ENCODE assay signal across 18 mouse cellular contexts in the genomic region with DNA sequence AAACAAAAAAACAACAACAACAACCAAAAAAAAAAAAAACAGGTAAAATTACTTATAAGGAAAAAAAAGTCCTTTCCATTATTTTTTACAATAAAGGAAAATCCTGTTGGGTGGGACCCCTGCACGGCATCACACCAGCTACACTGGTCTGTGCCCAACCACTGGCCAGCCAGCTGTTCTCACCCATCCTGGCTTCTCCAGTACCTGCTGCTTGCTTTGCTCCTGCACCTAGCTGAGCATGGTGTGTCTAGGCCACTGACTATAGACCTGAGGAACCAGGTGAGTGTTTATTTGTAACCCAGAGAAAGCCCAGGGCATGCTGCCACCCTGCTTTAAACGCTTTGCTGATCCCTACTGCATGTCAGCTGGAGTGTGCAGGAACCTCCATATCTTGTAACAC. TPM values are rescaled to one million over a fixed set of nuclear protein-coding genes. Genes with fewer than 3 reads are reported as not detected.
"Had no signal": no experiment of that assay in that cellular context is flagged by ENCODE, and none has a peak within 500 bp of the region (broad histone marks: within the 10 kb centered on the region; RNA-seq: fewer than 3 reads in every experiment).

No protein-coding gene starts in this region.

- H3K4me2 ChIP-seq: neural tube, embryonic 13.5 days; neural tube, embryonic 15.5 days; stomach, embryonic 15.5 days had no signal

- H3K4me3 ChIP-seq: neural tube, embryonic 13.5 days; neural tube, embryonic 15.5 days; stomach, embryonic 15.5 days had no signal

- DNase-seq: retina, postnatal 1 day; right cerebral cortex, adult 18-20 months; right cerebral cortex, postnatal 14 days; right cerebral cortex, postnatal 25 days; right cerebral cortex, postnatal 4 days; spleen, adult 18-20 months; thymus, adult 18-20 months; thymus, adult 2 months; thymus, postnatal 14 days; thymus, postnatal 25 days; thymus, postnatal 36 days; thymus, postnatal 4 days had no signal

- H3K27ac ChIP-seq: neural tube, embryonic 13.5 days; neural tube, embryonic 15.5 days; stomach, embryonic 15.5 days; stomach, postnatal 0 days had no signal

- H3K4me1 ChIP-seq: neural tube, embryonic 13.5 days; neural tube, embryonic 15.5 days; stomach, embryonic 15.5 days had no signal

- H3K9me3 ChIP-seq: neural tube, embryonic 13.5 days; neural tube, embryonic 15.5 days; stomach, embryonic 15.5 days had no signal

- H3K27me3 ChIP-seq: neural tube, embryonic 13.5 days; neural tube, embryonic 15.5 days; stomach, embryonic 15.5 days had no signal

- H3K9ac ChIP-seq: neural tube, embryonic 13.5 days; neural tube, embryonic 15.5 days; stomach, embryonic 15.5 days had no signal

RNA-seq across cellular contexts. Expression of a gene that starts 42.5 kb away (rescaled TPM):
- polyA plus RNA-seq: small intestine, adult 2 months; testis, adult 2 months had no signal
